Mouse (Mus musculus): Measurements from ENCODE around the gene Shisal2a.
"Not testable (repeated sequence)": the region's sequence is repeated elsewhere in the genome, so short reads cannot be mapped to it uniquely, and the experiment has no call there.

Gene Shisal2a

DNA sequence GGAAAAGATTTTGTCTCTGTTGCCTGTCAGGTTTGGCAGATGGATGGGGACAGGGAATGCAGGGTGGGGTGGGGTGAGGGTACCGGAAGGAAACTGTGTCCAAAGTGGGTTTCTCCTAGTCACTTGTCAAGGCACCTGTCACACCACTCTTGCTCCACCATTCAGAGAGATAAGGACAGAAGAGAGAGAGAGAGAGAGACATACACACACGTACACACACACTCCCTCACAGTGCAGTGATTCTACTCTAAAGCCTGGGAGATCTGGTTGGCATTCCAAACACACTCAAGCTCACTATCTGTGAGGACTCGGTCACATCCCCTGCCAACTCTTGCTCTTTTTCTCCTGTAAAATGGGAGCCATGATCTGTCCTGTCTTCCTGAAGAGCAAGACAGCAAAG, 11.0 kb downstream of the Shisal2a start:
- no peak for DNase-seq (ENCODE audit: low spot score in 2 of 2)

DNA sequence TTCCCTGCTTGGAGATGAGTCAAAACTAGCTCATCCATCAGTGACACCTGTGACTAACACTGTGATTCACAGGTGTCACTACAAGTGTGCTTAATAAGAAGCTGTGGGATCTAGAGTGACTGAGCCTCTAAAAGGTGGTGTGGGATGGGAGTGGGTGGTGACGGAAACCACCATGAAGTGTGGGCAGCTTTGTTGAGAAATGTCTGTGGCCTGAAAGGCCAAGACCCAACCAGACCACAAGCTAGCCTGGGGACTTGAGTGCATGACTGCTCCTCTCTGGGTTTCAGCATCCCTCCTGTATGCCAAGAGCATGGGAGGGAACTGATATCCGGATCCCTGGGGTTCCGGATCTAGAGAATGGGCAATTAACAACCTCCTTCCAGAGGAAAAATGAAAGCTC, 11.7 kb downstream of the Shisal2a start:
- DNase-seq (ENCODE audit: low spot score in 2 of 2), result no peak

DNA sequence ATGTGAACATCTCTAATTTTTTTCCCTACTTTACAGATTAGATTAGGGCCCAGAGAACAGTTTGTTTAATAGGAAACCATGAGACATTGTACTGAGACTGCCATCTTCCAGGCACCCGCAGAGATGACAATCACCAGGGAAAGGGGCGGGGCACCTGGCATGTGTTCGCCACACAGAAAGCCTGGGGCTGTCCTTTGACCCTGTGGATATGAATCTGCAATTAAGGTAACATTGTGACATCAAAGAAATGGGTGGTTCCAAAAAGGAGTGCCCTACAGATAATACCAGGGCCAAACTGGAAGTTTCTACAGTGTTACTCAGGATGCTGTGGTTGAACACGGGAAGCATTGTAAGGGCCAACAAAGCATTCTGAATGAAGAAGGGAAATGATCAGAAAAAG, 12.7 kb downstream of the Shisal2a start:
- no peak for DNase-seq (ENCODE audit: low spot score in 2 of 2)

GRCm38 (mm10) chr4:108369254-108369653, 13.9 kb downstream of the Shisal2a start:
- no peak for DNase-seq (ENCODE audit: low spot score in 2 of 2)

DNA sequence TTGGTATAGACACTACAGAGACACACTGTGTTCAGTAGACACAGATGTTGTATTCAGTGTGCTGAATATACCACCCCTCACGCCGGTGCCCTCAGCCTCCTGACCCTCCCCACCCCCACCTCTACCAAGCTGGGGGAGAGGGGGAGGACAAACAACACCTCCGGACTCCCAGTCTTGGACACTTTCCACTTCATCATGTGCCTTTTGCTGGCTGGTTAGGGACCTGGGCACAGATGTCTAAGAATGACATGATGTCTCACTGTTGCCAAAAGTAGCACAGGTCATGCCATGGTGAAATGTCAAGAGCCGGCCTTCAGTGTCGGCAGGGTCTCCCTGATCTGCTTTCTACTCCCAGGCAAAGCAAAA, 19.1 kb downstream of the Shisal2a start:
- no peak for DNase-seq (ENCODE audit: low spot score in 2 of 2)

DNA sequence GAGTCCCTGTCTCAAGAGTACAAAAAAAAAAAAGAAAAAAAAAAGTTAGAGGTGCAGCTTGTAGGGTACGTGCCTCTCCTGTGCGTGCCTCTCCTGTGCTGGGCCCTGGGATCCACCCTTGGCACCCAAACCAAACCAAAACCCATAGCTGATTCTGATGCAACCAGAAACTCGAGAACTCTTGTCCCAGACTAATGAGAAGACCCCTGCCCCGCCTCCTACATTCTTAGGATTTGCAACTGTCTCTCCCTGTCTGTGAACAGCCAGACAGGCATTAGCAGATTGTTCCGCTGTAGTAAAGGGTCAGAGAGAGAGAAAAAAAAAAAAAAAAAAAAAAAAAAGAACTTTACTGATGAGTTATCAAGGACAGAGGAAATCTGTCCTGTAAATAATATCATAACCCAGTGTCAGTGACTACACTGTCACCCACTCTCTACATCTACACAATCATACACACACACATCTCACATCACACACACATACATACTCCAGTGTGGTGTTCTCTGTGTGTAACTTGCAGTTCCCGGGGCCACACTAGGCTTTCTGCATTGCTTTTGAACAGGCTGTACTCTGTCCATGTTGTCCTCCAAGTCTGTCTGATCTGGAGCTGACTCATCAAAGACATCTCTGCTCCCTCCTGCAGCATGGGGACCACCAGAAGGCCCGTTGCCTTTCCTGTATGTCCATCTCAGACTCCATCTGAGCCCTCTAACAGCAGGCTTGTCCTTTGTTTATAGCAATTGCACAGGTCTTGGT, 19.6 kb downstream of the Shisal2a start:
- DNase-seq (ENCODE audit: low spot score in 2 of 2), result no peak

GRCm38 (mm10) chr4:108362321-108363261, 20.6 kb downstream of the Shisal2a start:
- no peak for DNase-seq (ENCODE audit: low spot score in 2 of 2)

DNA sequence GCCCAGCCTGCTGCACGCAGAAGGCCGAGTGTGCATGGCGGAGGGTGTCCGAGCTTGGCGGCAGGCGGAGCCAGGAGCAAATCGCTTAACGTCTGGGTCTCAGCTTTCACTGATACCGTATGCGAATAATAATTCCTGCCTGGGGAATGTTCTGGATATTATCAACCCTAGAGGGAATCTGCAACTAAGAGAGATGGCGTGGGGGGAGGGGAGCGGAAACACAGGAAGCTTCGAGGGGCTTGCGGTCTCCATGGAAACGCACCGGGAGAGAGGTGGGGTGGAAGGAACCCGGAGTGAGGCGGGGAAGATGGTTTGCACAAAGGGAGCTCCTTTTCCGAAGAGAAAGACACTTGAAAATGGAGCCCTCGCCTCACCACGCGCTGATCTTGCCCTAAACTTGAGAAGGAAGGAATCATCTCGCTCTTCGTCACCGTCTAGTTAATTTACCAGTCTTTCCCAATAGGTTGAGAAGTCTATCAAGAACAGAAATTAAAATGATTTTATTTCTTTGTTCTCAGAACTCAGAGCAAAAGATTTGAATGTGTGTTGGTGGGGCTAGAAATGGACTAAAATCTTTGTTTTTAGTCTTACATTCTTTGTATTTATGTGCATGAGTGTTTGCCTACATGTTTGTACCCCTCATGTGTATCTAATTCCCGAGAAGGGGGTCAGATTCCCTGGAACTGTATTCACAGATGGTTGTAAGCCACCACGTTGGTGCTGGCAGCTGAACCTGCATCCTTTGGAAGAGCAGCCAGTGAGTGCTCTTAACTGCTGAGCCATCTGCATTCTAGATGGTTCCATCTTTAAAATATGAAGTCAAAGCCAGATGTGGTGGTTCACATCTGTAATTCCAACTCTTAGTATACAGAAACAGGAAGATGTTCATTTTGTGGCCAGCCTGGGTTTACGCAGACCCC, 22.8 kb downstream of the Shisal2a start:
- peak; percentile 81 to 87 for DNase-seq (ENCODE audit: low spot score in 2 of 2)

- no peak for DNase-seq (ENCODE audit: low spot score in 2 of 2)
Observed at GRCm38 (mm10) chr4:108358498-108358897, 24.7 kb downstream of the Shisal2a start.

DNA sequence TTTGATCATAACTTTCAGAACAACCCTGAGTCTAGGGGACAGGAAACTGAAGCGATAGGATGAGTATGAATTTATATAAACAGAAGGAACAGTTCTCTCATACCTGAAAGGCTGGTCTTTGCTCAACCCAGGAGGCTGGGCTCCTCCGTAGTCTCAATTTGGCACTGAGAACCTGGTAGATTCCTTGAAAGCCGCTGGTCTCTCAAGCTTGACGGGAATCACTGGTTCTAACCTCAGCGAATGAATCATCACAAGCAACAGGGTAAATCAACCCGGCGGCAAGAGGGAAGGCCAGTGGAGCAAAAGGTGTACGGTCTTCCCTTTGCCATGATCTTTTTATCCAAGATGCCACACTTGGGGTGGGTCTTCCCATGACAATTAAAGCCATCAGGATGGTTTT, 25.7 kb downstream of the Shisal2a start:
- no peak for DNase-seq (ENCODE audit: low spot score in 2 of 2)

GRCm38 (mm10) chr4:108353591-108353990, 29.6 kb downstream of the Shisal2a start:
- not testable (repeated sequence) for DNase-seq (ENCODE audit: low spot score in 2 of 2)

DNA sequence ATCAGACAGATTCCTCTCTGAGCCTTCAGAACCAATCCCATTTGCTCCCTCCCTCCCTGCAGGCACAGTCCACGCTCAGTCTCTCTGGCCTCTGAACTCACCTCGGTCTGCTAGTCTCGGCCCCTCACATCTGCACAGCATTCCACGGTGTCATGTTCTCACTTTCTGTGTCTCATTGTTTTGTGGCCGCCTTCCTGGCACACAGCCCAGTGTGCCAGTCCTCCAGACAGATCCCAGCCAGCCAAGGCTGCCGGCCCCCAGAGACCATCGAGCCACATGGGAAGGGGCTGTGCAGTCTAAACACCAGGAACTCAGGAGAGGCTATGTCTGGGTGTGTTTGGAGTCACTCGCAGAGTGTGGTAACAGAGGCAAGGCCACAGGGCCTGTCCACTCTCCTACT, 32.3 kb downstream of the Shisal2a start:
- DNase-seq (ENCODE audit: low spot score in 2 of 2), result no peak

DNA sequence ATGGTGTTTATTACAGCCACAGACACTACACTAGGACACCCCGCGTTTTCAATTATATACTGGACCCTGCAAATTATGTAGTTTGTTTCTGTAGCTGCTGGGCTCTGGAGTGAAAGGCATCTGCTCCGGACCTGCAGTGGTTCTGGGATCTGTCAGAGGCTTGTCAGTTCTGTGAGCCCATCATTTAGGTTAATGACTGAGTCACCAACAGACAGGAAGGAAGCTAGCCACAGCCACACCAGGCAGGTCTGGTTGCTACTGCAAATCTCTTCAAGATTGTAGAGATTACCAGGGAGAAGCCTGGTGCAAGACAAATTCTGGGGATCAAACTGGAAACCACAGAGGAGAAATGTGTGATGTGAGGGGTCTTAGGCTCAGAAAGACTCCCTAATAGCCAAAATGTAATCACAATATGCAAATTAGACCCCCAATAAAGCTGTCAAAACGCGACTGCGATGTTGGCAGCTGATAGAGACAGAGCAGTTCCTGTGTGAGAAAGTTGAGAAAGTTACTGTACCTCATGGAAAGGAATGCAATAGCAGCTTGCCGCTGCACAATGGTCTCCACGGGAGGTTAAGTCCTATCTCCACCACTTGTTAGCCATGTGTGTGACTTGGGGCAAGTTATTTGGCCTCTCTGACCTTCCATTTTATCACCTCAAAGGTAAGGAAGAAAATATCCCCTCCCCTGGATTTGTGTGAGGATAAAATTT, 33.2 kb downstream of the Shisal2a start:
- DNase-seq (ENCODE audit: low spot score in 2 of 2), result no peak

DNA sequence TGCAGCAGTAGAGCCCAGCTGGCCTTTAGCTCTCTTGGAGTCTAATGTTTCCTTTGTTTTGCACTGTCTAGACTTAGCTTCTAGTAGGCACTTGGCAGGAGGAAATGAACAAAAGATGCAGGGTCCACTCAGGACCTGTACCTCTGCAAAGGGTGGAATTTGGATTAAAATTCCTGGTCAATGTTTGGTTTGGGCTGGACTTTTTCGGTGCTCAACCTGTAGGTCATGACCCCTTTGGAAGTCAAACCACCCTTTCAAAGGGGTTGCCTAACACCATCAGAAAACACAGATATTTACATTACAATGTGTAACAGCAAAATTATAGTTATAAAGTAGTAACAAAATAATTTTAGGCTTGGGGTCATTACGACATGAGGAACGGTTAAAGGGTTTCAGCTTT, 34.1 kb downstream of the Shisal2a start:
- no peak for DNase-seq (ENCODE audit: low spot score in 2 of 2)

DNA sequence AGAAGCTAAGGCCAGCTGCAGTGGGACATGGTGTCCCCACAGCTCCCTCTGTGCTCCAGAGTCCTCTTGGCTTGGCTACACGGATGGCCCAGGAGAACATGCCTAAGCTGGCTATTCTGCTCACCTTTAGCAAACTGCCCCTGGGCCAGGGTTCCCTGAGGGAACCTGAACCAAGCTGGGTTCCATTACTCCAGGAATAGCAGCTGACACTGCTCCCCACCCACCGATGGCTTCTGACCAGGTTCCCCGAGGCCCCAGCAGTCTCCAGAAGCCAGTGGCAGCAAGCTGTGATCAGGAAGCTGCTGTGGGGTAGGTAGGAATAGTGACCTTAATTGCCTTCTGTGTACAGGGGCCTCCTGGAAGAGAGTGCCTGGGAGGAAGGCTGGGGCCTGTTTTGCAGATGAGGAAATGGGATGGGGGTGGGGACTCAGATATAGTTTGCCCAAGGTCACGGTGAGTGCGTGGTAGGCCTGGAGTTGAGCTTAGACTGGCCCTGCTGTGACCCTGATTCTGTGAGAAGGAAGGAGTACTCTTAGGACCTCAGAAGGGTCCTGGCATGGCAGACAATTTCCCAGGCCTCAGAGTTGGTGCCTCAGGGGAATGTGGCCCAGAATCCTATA, 34.8 kb downstream of the Shisal2a start:
- DNase-seq (ENCODE audit: low spot score in 2 of 2), result no peak

GRCm38 (mm10) chr4:108347111-108347510, 36.0 kb downstream of the Shisal2a start:
- no peak for DNase-seq (ENCODE audit: low spot score in 2 of 2)

GRCm38 (mm10) chr4:108345826-108346225, 37.3 kb downstream of the Shisal2a start:
- DNase-seq (ENCODE audit: low spot score in 2 of 2), result no peak

DNA sequence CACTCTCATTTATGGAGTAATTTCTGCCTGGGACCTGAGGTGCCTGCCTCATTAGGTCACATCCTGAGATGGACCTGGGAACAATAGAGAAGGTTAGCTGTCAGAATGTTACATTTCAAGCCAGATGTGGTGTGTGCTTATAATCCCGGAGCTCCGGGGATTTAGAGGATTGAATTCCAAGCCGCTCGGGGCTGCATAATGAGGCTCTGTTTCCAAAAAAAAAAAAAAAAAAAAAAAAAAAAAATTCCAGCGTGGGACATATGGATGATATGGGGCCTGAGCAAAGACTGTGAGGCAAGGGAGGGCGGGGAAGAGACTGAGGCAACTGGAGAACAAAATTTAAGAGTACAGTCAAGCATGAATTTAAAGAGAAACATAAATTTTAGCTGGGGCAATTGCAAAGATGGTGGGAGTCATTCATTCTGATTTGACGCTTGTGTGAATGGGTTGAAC, 38.5 kb downstream of the Shisal2a start:
- no peak for DNase-seq (ENCODE audit: low spot score in 2 of 2)

- DNase-seq (ENCODE audit: low spot score in 2 of 2), result peak in 1 of 2 experiments; percentile 59
Observed at GRCm38 (mm10) chr4:108339277-108339690, 43.9 kb downstream of the Shisal2a start.

GRCm38 (mm10) chr4:108338811-108339210, 44.3 kb downstream of the Shisal2a start:
- no peak for DNase-seq (ENCODE audit: low spot score in 2 of 2)

DNA sequence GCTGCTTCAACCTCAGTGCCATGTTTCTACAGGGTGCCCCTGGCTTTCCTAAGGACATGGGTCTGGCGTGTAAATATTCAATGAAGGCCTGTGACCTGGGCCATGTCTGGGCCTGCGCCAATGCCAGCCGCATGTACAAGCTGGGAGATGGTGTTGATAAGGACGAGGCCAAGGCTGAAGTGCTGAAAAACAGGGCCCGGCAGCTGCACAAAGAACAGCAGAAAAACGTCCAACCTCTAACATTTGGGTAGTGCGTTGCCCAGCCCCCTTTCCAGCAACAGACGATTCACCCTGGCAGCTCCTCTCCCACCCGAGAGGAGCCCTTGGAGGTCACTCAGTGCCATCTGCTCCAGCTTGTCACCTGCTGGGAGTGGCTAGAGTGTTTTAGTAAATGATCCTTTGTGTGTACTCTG, 44.8 kb downstream of the Shisal2a start:
- no peak for DNase-seq (ENCODE audit: low spot score in 2 of 2)
